Mouse (Mus musculus) frontal cortex, postnatal 10 days (tissue): ENCODE results near the gene Slit3.

Experiments used
- DNase-seq, 2 experiments: peaks; one replicate each; pipeline ENCODE4 v3.0.0; 2022; ENCODE audit warnings: low spot score in 2 of 2, mixed read lengths in 1 of 2

Slit3 gene

GRCm38 (mm10) chr11:35624515-35625270 lies 503.7 kb downstream of the Slit3 start:
- peak in 1 of 2 experiments; percentile 19 for DNase-seq

- DNase-seq = no peak
These were observed 504.6 kb downstream of the Slit3 start for GRCm38 (mm10) chr11:35625576-35625975.

- DNase-seq = no peak
These were observed 505.3 kb downstream of the Slit3 start for GRCm38 (mm10) chr11:35626161-35626885.

GRCm38 (mm10) chr11:35627815-35628214 lies 506.8 kb downstream of the Slit3 start:
- DNase-seq = no peak

- DNase-seq = no peak
These were observed 511.2 kb downstream of the Slit3 start for GRCm38 (mm10) chr11:35632262-35632661.

- DNase-seq = no peak
These were observed 516.1 kb downstream of the Slit3 start for GRCm38 (mm10) chr11:35637102-35637501.

- DNase-seq = no peak
These were observed 517.9 kb downstream of the Slit3 start for GRCm38 (mm10) chr11:35638862-35639384.

GRCm38 (mm10) chr11:35639428-35639827 lies 518.4 kb downstream of the Slit3 start:
- no peak for DNase-seq

- no peak for DNase-seq
These were observed 530.3 kb downstream of the Slit3 start for GRCm38 (mm10) chr11:35651286-35651685.

- DNase-seq = no peak
These were observed 534.8 kb downstream of the Slit3 start for GRCm38 (mm10) chr11:35655836-35656235.

- DNase-seq = no peak
These were observed 536.6 kb downstream of the Slit3 start for GRCm38 (mm10) chr11:35657582-35657981.

GRCm38 (mm10) chr11:35660967-35661366 lies 539.9 kb downstream of the Slit3 start:
- no peak for DNase-seq

- no peak for DNase-seq
These were observed 541.9 kb downstream of the Slit3 start for GRCm38 (mm10) chr11:35662945-35663344.

GRCm38 (mm10) chr11:35663661-35664060 lies 542.6 kb downstream of the Slit3 start:
- DNase-seq = no peak

- DNase-seq = peak in 1 of 2 experiments; percentile 30
These were observed 544.0 kb downstream of the Slit3 start for GRCm38 (mm10) chr11:35664991-35665390.

- no peak for DNase-seq
These were observed 546.4 kb downstream of the Slit3 start for GRCm38 (mm10) chr11:35667428-35667827.

GRCm38 (mm10) chr11:35668138-35668537 lies 547.1 kb downstream of the Slit3 start:
- DNase-seq = no peak

- DNase-seq = no peak
These were observed 547.7 kb downstream of the Slit3 start for GRCm38 (mm10) chr11:35668750-35669149.

GRCm38 (mm10) chr11:35669536-35669935 lies 548.5 kb downstream of the Slit3 start:
- no peak for DNase-seq

GRCm38 (mm10) chr11:35670181-35670580 lies 549.2 kb downstream of the Slit3 start:
- no peak for DNase-seq

GRCm38 (mm10) chr11:35670746-35671145 lies 549.7 kb downstream of the Slit3 start:
- DNase-seq = no peak

- DNase-seq = peak in 1 of 2 experiments; percentile 26
These were observed 552.0 kb downstream of the Slit3 start for GRCm38 (mm10) chr11:35673050-35673449.

- DNase-seq = no peak
These were observed 553.2 kb downstream of the Slit3 start for GRCm38 (mm10) chr11:35674242-35674641.
